Mouse (Mus musculus) forelimb bud, embryonic 11.5 days (tissue): ENCODE data around the gene Barhl2.

Experiments
- DNase-seq: peaks from one replicate; pipeline ENCODE4 v3.0.0-alpha.2; 2012; ENCODE audit warnings: low read depth, low spot score

Gene Barhl2

GRCm38 (mm10) chr5:106415734-106416133, 42.2 kb downstream of the Barhl2 start:
- no peak for DNase-seq

DNA sequence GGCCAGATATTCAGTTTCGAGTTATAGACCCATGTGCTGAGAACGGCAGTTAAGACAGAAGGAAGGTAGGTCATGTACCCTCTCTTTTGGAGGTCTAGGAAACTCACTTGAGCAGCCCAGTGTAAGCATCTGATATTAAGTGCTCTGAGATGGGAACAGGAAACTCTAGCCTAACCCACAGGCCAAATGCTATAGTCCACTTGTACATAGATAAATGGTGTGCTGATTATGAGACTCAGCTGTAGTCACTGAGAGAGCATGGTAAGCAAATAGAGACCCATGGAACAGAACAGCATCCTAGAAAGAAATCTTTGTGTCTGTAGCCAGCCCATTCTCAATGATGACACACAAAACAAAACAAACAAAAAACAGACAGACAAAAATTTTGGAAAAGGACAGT, 55.2 kb downstream of the Barhl2 start:
- DNase-seq = no peak
